Mouse (Mus musculus): ENCODE results near the gene Vwce.

DNA sequence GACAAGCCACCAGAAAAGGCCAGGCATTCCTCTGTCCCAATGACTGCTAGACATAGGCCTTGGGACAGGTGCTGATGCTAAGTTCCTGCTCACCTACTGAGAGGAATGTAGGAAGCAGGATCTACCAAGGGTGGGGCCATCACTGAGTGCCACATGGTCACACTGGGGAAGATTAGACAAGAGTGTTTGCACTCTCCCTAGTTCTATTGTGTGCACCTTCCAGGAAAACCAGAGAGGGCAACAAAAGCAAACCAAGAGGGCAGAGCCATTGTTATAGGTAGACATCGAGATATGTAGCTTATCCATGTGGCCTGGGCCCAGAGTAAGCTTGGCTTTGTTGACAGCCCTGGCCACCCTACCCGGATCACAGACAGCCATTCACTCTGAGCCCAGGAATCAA is 51.7 kb downstream of the Vwce start:
- TF ChIP-seq GATA1 (IDR thresholded peaks at IDR 0.05; ENCODE audit: borderline replicate concordance, low read length), result no peak
- no peak for TF ChIP-seq FLI1 (IDR thresholded peaks at IDR 0.05; ENCODE audit: low read length)
